21 mouse cellular contexts compared by ENCODE assay signal in genomic region chr6:4703908-4704307, GRCm38 (mm10).
"Had no signal": no experiment of that assay in that cellular context is flagged by ENCODE, and none has a peak within 500 bp of the region (broad histone marks: within the 10 kb centered on the region; RNA-seq: fewer than 3 reads in every experiment).

No protein-coding gene starts in this region.

- H3K9ac ChIP-seq: hindbrain, embryonic 13.5 days; hindbrain, embryonic 15.5 days; limb, embryonic 12.5 days; limb, embryonic 15.5 days; liver, embryonic 12.5 days had no signal

- DNase-seq: gastrocnemius, adult 2 months; gastrocnemius, postnatal 10 days; gastrocnemius, postnatal 25 days; heart, adult 11 months; heart, adult 2 months; heart, postnatal 10 days; kidney, adult 18-20 months; kidney, adult 8-10 months; kidney, postnatal 10 days; kidney, postnatal 25 days; kidney, postnatal 4 days had no signal

- H3K4me1 ChIP-seq: hindbrain, embryonic 13.5 days; hindbrain, embryonic 15.5 days; limb, embryonic 12.5 days; limb, embryonic 15.5 days; liver, embryonic 12.5 days had no signal

- H3K4me3 ChIP-seq: gastrocnemius, adult 2 months; heart, adult 2 months; hindbrain, embryonic 13.5 days; hindbrain, embryonic 15.5 days; layer of hippocampus, adult 2 months; left cerebral cortex, adult 2 months; limb, embryonic 12.5 days; limb, embryonic 15.5 days; liver, embryonic 12.5 days had no signal

- H3K9me3 ChIP-seq: hindbrain, embryonic 13.5 days; hindbrain, embryonic 15.5 days; limb, embryonic 12.5 days; limb, embryonic 15.5 days; liver, embryonic 12.5 days had no signal

- H3K27ac ChIP-seq: gastrocnemius, adult 2 months; heart, adult 2 months; hindbrain, embryonic 13.5 days; hindbrain, embryonic 15.5 days; hindbrain, postnatal 0 days; layer of hippocampus, adult 2 months; left cerebral cortex, adult 2 months; limb, embryonic 12.5 days; limb, embryonic 15.5 days; liver, embryonic 12.5 days had no signal

- H3K36me3 ChIP-seq: liver, embryonic 12.5 days had no signal

- ATAC-seq: hindbrain, postnatal 0 days; intestine, postnatal 0 days; liver, embryonic 12.5 days had no signal

- H3K27me3 ChIP-seq: hindbrain, embryonic 13.5 days; hindbrain, embryonic 15.5 days; limb, embryonic 12.5 days; limb, embryonic 15.5 days; liver, embryonic 12.5 days had no signal

- H3K4me2 ChIP-seq: heart, embryonic 11.5 days; hindbrain, embryonic 13.5 days; hindbrain, embryonic 15.5 days; limb, embryonic 12.5 days; limb, embryonic 15.5 days; liver, embryonic 12.5 days had no signal
